Mouse (Mus musculus) adrenal gland, postnatal 36 days (tissue): ENCODE measurements around the gene Lhb. TPM values are rescaled to one million over a fixed set of nuclear protein-coding genes. Genes with fewer than 3 reads are reported as not detected.

Source experiments
- DNase-seq, 2 experiments: peaks; one replicate each; pipeline ENCODE4 v3.0.0; 2021; ENCODE audit warnings: mixed read lengths in 1 of 2
- total RNA-seq, 2 experiments: library from RNA; stranded (reverse); gene quantifications; 2 replicates each; pipeline ENCODE4 v1.2.3; 2021

Lhb gene
- total RNA-seq, 2 experiments from 2014 or later: not detected

DNA sequence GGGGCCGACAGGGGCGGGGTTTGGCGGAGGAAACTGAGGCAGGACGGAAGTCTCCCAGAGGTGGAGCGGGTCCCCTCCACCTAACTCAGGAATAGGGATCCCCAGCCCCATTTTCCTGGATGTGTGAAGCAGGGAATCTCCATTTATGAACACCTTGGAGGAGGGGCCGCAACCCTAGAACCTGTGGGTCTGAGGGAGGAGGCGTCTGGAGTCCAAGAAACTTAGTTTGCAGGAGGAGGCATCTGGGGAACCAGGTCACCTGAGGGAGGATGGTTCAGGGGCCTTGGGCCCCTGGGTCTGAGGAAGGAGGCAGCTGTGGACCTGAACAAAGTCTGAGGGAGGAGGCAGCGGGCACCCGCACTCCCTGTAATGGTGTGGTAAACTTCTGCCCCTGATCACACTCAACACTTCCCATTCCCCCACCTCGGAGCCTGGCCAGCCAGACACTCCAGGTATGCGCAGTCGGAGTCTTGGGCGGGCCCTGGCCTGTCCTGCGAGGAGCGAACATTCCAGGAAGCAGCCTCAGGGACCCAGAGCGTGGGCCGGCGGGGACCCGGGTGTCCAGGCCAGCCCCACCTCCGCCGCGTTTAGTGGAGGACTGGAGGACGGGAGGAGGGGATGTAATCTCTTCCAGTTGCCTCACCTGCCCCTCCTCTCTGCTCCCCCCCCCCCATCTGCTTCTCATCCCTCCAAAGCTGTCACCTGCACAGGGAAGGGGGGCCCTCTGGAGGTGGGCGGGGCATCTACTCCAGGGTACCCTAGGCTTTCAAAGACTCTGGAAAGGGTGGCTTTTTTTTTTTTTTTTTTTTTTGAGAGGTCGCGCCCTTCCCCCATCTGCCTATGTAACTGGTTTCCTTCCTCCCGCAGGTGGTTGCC lies 6.5 kb upstream of the Lhb start:
- DNase-seq: no peak

DNA sequence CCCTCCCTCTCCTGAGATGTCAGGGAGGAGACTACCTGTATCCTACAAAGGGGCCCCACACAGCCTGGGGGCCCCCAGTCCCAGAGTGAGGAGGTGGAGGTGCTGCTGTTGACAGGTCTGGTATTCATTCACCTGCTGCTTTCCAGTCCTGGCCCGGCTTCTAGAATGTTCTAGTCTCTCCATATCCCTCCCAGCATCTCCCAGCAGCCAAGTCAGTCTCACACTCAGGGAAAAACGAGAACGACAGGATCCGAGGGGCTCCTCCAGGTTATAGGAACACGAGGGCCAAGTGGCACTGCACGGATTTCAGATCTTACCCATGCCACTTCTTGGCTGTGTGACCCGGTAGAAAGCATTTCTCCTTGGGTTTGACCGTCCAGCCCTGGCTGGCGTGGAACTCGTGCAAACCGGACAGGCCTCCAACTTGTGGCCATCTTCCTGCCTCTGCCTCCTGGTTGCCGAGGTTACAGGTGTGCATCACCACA lies 5.8 kb upstream of the Lhb start:
- no peak for DNase-seq

GRCm38 (mm10) chr7:45415636-45416035 lies 5.0 kb upstream of the Lhb start:
- no peak for DNase-seq

GRCm38 (mm10) chr7:45417962-45418492 lies 2.6 kb upstream of the Lhb start:
- DNase-seq: no peak

GRCm38 (mm10) chr7:45419859-45420614 lies 583 bp upstream of the Lhb start:
- DNase-seq: no peak

- no peak for DNase-seq
These were observed 574 bp downstream of the Lhb start for GRCm38 (mm10) chr7:45421194-45421593.

DNA sequence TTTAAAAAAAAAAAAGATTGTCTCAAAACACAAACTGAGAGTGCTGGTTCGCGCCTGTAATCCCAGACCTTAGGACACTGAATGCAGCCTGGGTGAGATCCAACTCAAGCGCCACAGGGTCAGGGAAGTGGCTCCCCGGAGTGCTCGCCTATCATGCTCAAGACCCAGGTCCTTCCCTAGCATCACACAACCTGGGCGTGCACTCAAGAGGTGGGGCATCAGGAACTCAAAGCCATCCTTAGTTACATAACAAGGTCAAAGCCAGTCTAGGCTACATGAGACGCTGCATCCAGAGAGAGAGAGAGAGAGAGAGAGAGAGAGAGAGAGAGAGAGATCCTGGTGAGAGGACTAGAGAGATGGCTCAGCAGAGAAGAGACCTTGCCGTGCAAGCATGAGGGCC lies 5.9 kb downstream of the Lhb start:
- DNase-seq: no peak

DNA sequence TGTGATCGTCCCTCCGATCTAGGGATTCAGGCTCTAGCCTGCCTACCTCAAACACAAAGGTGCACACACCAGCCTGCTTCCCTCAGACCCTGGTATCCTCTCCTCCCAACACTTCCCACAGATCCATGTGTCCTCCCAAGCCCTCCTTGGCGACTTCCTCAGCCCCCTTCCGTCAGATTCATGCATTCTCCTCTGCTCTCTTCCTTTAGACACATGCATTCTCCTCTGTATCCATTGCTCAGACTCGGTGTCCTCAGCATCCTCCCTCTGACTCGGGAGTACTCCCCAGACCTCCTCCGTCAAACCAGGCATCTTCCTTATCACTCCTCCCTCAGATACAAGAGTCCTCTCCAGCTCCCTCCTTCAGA lies 13.2 kb downstream of the Lhb start:
- DNase-seq: no peak

- peak; percentile 100 for DNase-seq
These were observed 13.8 kb downstream of the Lhb start, which contains the start of gene Gys1 for GRCm38 (mm10) chr7:45434203-45435015. Gene Gys1, plus strand, starts transcription at chr7:45434844.

GRCm38 (mm10) chr7:45435038-45435437 lies 14.4 kb downstream of the Lhb start:
- peak in 1 of 2 experiments; percentile 45 for DNase-seq

- DNase-seq: no peak
These were observed 15.8 kb downstream of the Lhb start for GRCm38 (mm10) chr7:45436444-45436843.

GRCm38 (mm10) chr7:45437046-45437445 lies 16.4 kb downstream of the Lhb start:
- no peak for DNase-seq

DNA sequence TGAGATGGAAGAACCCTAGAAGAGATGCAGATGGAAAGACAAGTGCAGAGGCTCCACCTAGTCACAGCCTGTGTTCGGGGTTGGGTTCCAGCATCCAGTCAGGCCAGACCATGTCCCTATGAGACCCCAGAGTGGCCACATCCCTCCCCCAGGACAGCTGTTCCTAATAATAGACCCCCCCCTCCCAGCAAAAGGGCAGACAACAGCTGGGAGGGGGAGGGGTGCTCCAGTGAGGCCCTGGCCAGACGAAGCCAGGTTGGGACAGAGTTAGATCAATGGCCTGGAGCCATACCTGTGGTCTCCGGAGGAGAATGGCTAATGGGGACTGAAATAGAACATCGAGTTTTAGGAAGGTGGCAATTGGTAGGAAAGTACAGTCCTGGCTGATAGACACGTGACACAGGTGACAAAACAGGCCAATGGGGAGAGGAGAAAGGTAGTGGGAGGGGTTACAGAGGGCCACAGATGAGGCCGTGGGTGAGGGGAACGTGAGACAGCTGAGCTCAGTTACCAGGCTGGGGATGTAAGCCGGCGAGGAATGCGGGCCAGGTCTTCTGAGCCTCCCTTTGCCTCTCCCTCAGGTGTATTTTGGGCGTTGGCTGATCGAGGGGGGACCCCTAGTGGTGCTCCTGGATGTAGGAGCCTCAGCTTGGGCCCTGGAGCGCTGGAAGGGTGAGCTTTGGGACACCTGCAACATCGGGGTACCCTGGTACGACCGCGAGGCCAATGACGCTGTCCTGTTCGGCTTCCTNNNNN lies 17.1 kb downstream of the Lhb start, which contains the start of gene Ruvbl2:
Gene Ruvbl2, minus strand, starts transcription at position 576 of the 756 bp plus-strand sequence.
- DNase-seq: no peak

DNA sequence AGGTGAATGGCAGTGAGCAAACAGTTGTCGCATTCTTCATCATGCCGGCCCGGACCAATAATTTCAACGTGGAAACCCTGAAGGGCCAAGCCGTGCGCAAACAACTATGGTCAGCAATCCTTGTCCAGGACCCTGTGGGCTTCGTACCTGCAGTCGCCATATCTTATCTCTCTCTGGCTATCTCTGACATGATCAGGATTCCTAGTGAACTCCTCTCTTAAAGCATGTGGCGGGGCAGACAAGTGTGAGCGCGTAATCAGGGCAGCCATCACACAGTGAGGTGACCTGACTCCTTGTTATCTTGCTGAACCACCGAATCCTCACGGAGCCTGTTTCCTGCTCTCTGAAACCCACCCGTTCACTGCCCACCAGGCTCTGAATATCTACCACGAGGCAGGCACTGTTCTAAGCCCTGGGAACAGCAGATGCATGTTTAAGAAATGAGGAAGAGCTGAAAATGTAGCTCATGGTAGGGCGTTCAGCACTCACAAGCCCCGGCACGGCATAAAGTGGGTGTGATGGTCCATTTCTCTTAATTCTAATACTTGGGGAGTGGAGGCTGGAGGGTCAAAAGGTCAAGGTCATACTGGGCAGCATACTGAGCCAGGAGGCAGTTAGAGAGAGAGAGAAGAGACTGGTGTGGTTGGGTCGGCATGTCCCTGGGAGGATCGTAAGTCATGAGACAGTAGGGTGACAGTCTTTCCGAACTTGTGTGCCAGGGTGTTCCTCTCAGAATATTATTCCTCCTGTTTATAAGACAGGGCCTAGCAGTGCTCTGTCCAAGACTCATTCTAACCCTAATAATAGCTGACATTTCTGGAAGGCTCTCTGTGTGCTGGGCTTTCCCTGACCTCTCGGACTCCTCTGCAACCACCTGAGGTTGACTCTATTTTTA lies 23.2 kb downstream of the Lhb start:
- DNase-seq: peak in 1 of 2 experiments; percentile 57

- no peak for DNase-seq
These were observed 26.0 kb downstream of the Lhb start for GRCm38 (mm10) chr7:45446589-45446988.

- peak in 1 of 2 experiments; percentile 64 for DNase-seq
These were observed 26.8 kb downstream of the Lhb start for GRCm38 (mm10) chr7:45447325-45447990.

- DNase-seq: no peak
These were observed 29.4 kb downstream of the Lhb start for GRCm38 (mm10) chr7:45449974-45450373.

- DNase-seq: peak; percentile 85 to 89
These were observed 30.8 kb downstream of the Lhb start for GRCm38 (mm10) chr7:45451344-45451982.

- DNase-seq: no peak
These were observed 34.4 kb downstream of the Lhb start for GRCm38 (mm10) chr7:45454971-45455370.
